Mouse (Mus musculus) hindbrain, embryonic 11.5 days (tissue): ENCODE results near the gene Nup214. TPM values are rescaled to one million over a fixed set of nuclear protein-coding genes. Genes with fewer than 3 reads are reported as not detected.

ENCODE experiments used
- ATAC-seq: fragments of 200-750 bp; cut with Nextera tagmentation; 2 replicates; pipeline ENCODE4 v1.8.0; 2017; ENCODE audit warnings: mild to moderate bottlenecking, moderate TSS enrichment, moderate library complexity; ENCODE audit not compliant: low FRiP score
- DNase-seq: peaks from one replicate; pipeline ENCODE4 v3.0.0-alpha.2; 2015; ENCODE audit warnings: low spot score
- H3K27ac ChIP-seq: fragments of 300-500 bp; sonication (generic); 2 replicates; pipeline ENCODE4 v1.5.1; 2014; ENCODE audit warnings: mild to moderate bottlenecking, low read depth, low read length
- H3K27me3 ChIP-seq: fragments of 300-500 bp; sonication (generic); 2 replicates; pipeline ENCODE4 v1.6.1; 2014; ENCODE audit warnings: mild to moderate bottlenecking, low read length, moderate library complexity, mixed read lengths; ENCODE audit not compliant: control insufficient read depth, insufficient read depth
- H3K36me3 ChIP-seq: fragments of 300-500 bp; sonication (generic); 2 replicates; pipeline ENCODE4 v1.6.1; 2014; ENCODE audit warnings: mild to moderate bottlenecking, low read length, moderate library complexity, mixed read lengths; ENCODE audit not compliant: control insufficient read depth, insufficient read depth
- H3K4me1 ChIP-seq: fragments of 300-500 bp; sonication (generic); replicated peaks from 2 replicates; pipeline ENCODE4 v1.6.1; 2014; ENCODE audit warnings: low read length, mixed read lengths; ENCODE audit not compliant: control insufficient read depth, insufficient read depth
- H3K4me2 ChIP-seq: fragments of 300-500 bp; sonication (generic); replicated peaks from 2 replicates; pipeline ENCODE4 v1.6.1; 2014; ENCODE audit warnings: mild to moderate bottlenecking, low read depth, low read length
- H3K4me3 ChIP-seq: fragments of 300-500 bp; sonication (generic); 2 replicates; pipeline ENCODE4 v1.5.1; 2014; ENCODE audit warnings: low read depth, low read length
- H3K9ac ChIP-seq: fragments of 300-500 bp; sonication (generic); 2 replicates; pipeline ENCODE4 v1.6.1; 2014; ENCODE audit warnings: low read depth, low read length
- H3K9me3 ChIP-seq: fragments of 300-500 bp; sonication (generic); 2 replicates; pipeline ENCODE4 v1.6.1; 2016; ENCODE audit warnings: low read length; ENCODE audit not compliant: control insufficient read depth
- WGBS: fragments of 180-500 bp; shearing (Covaris S2); extraction: QIAGEN DNeasy Blood & Tissue Kit; methylation state at CpG from one replicate; pipeline ENCODE4 v1.1.7; 2014; 5-methylcytosine and 5-hydroxymethylcytosine counted together
- polyA plus RNA-seq: library from polyadenylated mRNA; unstranded; fragments of >200 nt; fragmentation: Nextera tagmentation; extraction: Ambion mirVana; gene quantifications from 2 replicates; pipeline ENCODE4 v1.2.1, GENCODE M21; 2014

Nup214 gene
- polyA plus RNA-seq, 1 experiment from 2014 or later = 76.1 TPM

DNA sequence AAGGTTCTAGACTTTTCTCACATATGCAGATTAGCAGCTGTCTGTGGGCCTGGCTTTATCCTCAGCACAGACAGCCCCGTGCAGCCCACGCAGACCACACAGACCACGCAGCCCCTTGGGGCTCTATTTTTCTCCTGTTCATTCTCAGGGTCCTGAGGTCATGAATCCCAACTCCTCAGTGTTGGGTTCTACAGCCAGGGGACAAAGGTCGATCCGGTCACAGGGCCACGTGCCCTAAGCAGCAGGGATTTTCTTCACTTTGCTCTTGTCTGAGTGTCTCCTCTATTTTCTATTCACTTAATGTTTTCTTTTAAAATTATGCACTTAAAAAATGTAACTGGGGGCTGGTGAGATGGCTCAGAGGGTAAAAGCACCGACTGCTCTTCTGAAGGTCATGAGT, 101.1 kb downstream of the Nup214 start:
- Histone ChIP-seq H3K36me3 (no peaks in the 10 kb centered on the region), H3K27me3 (no peaks in the 10 kb centered on the region), H3K4me1 (no peaks in the 10 kb centered on the region), H3K27ac (no peak overlapping the region), H3K4me2 (no peak overlapping the region), H3K9ac (no peak overlapping the region), H3K4me3 (no peak overlapping the region), H3K9me3 (no peaks in the 10 kb centered on the region)
- ATAC-seq (no peak), DNase-seq (no peak)
- WGBS = 55% methylated on average over 7 of the region's 7 CpGs

- Histone ChIP-seq H3K27me3 (peaks cover 12% of the 10 kb centered on the region), H3K4me1 (no peaks in the 10 kb centered on the region)
- WGBS = 84% methylated on average over 10 of the region's 10 CpGs
These were observed 103.5 kb downstream of the Nup214 start for GRCm38 (mm10) chr2:32077744-32078143.

DNA sequence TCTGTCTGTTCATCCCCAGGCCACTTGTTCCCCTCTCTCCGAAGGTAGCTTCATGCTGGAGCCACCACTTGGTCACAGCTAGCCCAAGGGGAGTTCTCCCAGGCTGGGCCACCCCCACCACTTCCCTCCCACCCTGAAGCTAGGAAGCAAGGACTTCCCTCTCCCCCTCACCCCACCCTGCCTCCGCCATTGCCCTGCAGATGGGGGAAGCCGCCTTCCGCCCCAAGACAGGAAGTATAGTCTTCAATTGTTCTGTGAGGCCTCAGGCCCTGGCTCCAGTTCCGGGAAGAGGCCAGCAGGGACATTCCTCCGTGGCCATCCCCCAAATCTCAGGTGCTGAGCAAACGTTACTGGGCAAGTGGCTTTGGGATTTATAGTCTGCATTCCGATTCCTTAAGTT, 104.3 kb downstream of the Nup214 start:
- peaks cover 1% of the 10 kb centered on the region; the same call in 1 of the 2 replicates for H3K4me1 ChIP-seq
- H3K9me3 ChIP-seq = no peaks in the 10 kb centered on the region
- ATAC-seq (no peak), DNase-seq (no peak)
- H3K4me2 ChIP-seq = no peak overlapping the region
- H3K27me3 ChIP-seq = peaks cover 20% of the 10 kb centered on the region
- H3K4me3 ChIP-seq = no peak overlapping the region
- no peak overlapping the region for H3K27ac ChIP-seq
- H3K36me3 ChIP-seq = no peaks in the 10 kb centered on the region
- no peak overlapping the region for H3K9ac ChIP-seq
- WGBS = 54% methylated on average over 8 of the region's 8 CpGs

More at GRCm38 (mm10) chr2:32077744-32078143, 103.5 kb downstream of the Nup214 start:
- Histone ChIP-seq H3K4me2 (no peak overlapping the region), H3K36me3 (no peaks in the 10 kb centered on the region), H3K27ac (no peak overlapping the region), H3K9ac (no peak overlapping the region), H3K4me3 (no peak overlapping the region), H3K9me3 (no peaks in the 10 kb centered on the region)
- ATAC-seq (no peak), DNase-seq (no peak)

GRCm38 (mm10) chr2:32079191-32079725, 105.0 kb downstream of the Nup214 start:
- H3K4me1 ChIP-seq = peaks cover 7% of the 10 kb centered on the region

GRCm38 (mm10) chr2:32080681-32081080, 106.4 kb downstream of the Nup214 start:
- H3K4me1 ChIP-seq = peaks cover 7% of the 10 kb centered on the region
- no peaks in the 10 kb centered on the region for H3K9me3 ChIP-seq
- peaks cover 36% of the 10 kb centered on the region for H3K27me3 ChIP-seq
- ATAC-seq = no peak
- no peak overlapping the region for H3K27ac ChIP-seq
- H3K36me3 ChIP-seq = no peaks in the 10 kb centered on the region
- no peak overlapping the region for H3K4me2 ChIP-seq
- H3K4me3 ChIP-seq = no peak overlapping the region
- 88% methylated on average over 3 of the region's 3 CpGs for WGBS
- H3K9ac ChIP-seq = no peak overlapping the region
- DNase-seq = no peak

More at GRCm38 (mm10) chr2:32079191-32079725, 105.0 kb downstream of the Nup214 start:
- DNase-seq = no peak
- H3K9me3 ChIP-seq = no peaks in the 10 kb centered on the region
- no peaks in the 10 kb centered on the region for H3K36me3 ChIP-seq
- ATAC-seq = no peak
- H3K4me3 ChIP-seq = no peak overlapping the region
- WGBS = 92% methylated on average over 14 of the region's 14 CpGs
- H3K9ac ChIP-seq = no peak overlapping the region
- no peak overlapping the region for H3K27ac ChIP-seq
- no peak overlapping the region for H3K4me2 ChIP-seq
- peaks cover 27% of the 10 kb centered on the region for H3K27me3 ChIP-seq

GRCm38 (mm10) chr2:32081296-32081929, 107.2 kb downstream of the Nup214 start:
- Histone ChIP-seq H3K4me3 (no peak overlapping the region), H3K9ac (no peak overlapping the region), H3K36me3 (no peaks in the 10 kb centered on the region), H3K27ac (no peak overlapping the region), H3K27me3 (peaks cover 36% of the 10 kb centered on the region), H3K4me2 (no peak overlapping the region), H3K4me1 (peaks cover 7% of the 10 kb centered on the region), H3K9me3 (no peaks in the 10 kb centered on the region)
- ATAC-seq = no peak
- 80% methylated on average over 14 of the region's 14 CpGs for WGBS
- no peak for DNase-seq

DNA sequence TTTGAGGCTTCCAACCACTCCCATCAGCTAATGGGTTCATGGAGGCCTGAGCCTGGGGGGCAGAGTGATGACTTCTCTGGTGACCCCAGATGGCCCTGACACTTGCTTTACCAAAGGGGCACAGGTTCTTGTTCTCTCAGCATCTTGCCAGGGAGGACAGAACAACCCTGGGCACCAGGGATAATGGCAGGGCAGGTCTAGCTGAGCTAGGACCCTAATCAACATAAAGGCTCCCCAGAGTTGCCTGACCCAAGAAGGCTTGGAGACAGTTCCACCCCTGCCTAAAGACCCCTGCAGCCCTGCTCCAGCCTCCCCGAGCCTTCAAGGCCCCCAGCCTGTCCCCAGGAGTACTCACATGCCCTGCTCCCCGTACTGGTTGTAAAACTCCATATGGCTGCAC, 108.0 kb downstream of the Nup214 start:
- 42% methylated on average over 2 of the region's 2 CpGs for WGBS
- ATAC-seq (no peak), DNase-seq (no peak)
- Histone ChIP-seq H3K36me3 (no peaks in the 10 kb centered on the region), H3K4me1 (peaks cover 7% of the 10 kb centered on the region), H3K27ac (no peak overlapping the region), H3K4me3 (peak overlapping the region; percentile 8; the same call in 1 of the 2 replicates), H3K27me3 (peaks cover 36% of the 10 kb centered on the region), H3K9ac (no peak overlapping the region), H3K9me3 (no peaks in the 10 kb centered on the region), H3K4me2 (peak overlapping the region; percentile 100; the same call in 1 of the 2 replicates)

- ATAC-seq (0 out of 2 replicates have a peak, but pooled peaks have one; percentile 33), DNase-seq (peak; percentile 62)
- WGBS = under 1% methylated on average over 85 of the region's 91 CpGs
These were observed 109.1 kb downstream of the Nup214 start for GRCm38 (mm10) chr2:32083159-32084011.

More at GRCm38 (mm10) chr2:32083159-32084011, 109.1 kb downstream of the Nup214 start:
- H3K4me3 ChIP-seq = peak overlapping the region; percentile 50
- peaks cover 40% of the 10 kb centered on the region for H3K27me3 ChIP-seq
- H3K9me3 ChIP-seq = no peaks in the 10 kb centered on the region
- H3K9ac ChIP-seq = peak overlapping the region; percentile 31
- no peak overlapping the region for H3K27ac ChIP-seq
- H3K4me2 ChIP-seq = peak overlapping the region; percentile 100
- peaks cover 10% of the 10 kb centered on the region for H3K4me1 ChIP-seq
- no peaks in the 10 kb centered on the region for H3K36me3 ChIP-seq
